Mouse (Mus musculus) intestine, embryonic 14.5 days (tissue): ENCODE data around the gene Gdf15. TPM values are rescaled to one million over a fixed set of nuclear protein-coding genes. Genes with fewer than 3 reads are reported as not detected.

ENCODE experiments used
- ATAC-seq: fragments of 200-750 bp; cut with Nextera tagmentation; replicated peaks from 2 replicates; pipeline ENCODE4 v1.8.0; 2017; ENCODE audit warnings: low read depth, moderate number of reproducible peaks, moderate TSS enrichment, moderate library complexity; ENCODE audit not compliant: low FRiP score, low TSS enrichment
- DNase-seq: peaks from one replicate; pipeline ENCODE4 v3.0.0-alpha.2; 2018; ENCODE audit warnings: low spot score
- H3K27ac ChIP-seq: fragments of 300-500 bp; sonication (generic); 2 replicates; pipeline ENCODE4 v1.5.1; 2014; ENCODE audit warnings: low read depth, mild to moderate bottlenecking, control low read depth
- H3K27me3 ChIP-seq: fragments of 300-500 bp; sonication (generic); replicated peaks from 2 replicates; pipeline ENCODE4 v1.6.1; 2014; ENCODE audit warnings: low read length, control low read depth; ENCODE audit not compliant: control insufficient read depth, insufficient read depth
- H3K36me3 ChIP-seq: fragments of 300-500 bp; sonication (generic); 2 replicates; pipeline ENCODE4 v1.6.1; 2014; ENCODE audit warnings: low read length, control low read depth; ENCODE audit not compliant: control insufficient read depth, insufficient read depth
- H3K4me1 ChIP-seq: fragments of 300-500 bp; sonication (generic); replicated peaks from 2 replicates; pipeline ENCODE4 v1.6.1; 2014; ENCODE audit warnings: low read length, control low read depth, mixed read lengths; ENCODE audit not compliant: control insufficient read depth, insufficient read depth
- H3K4me2 ChIP-seq: fragments of 300-500 bp; sonication (generic); 2 replicates; pipeline ENCODE4 v1.6.1; 2014; ENCODE audit warnings: low read length
- H3K4me3 ChIP-seq: fragments of 300-500 bp; sonication (generic); 2 replicates; pipeline ENCODE4 v1.5.1; 2014; ENCODE audit warnings: low read depth, low read length, control low read depth, mixed read lengths
- H3K9ac ChIP-seq: fragments of 300-500 bp; sonication (generic); 2 replicates; pipeline ENCODE4 v1.6.1; 2014; ENCODE audit warnings: mild to moderate bottlenecking, low read length
- H3K9me3 ChIP-seq: fragments of 300-500 bp; sonication (generic); 2 replicates; pipeline ENCODE4 v1.6.1; 2016; ENCODE audit warnings: low read length, control low read depth; ENCODE audit not compliant: control insufficient read depth
- WGBS: fragments of 180-500 bp; shearing (Covaris S2); extraction: QIAGEN DNeasy Blood & Tissue Kit; methylation state at CpG from one replicate; pipeline ENCODE4 v1.1.7; 2014; 5-methylcytosine and 5-hydroxymethylcytosine counted together
- polyA plus RNA-seq: library from polyadenylated mRNA; unstranded; fragments of >200 nt; fragmentation: Nextera tagmentation; extraction: Ambion mirVana; gene quantifications from 2 replicates; pipeline ENCODE4 v1.2.1, GENCODE M21; 2014

The Gdf15 gene
- polyA plus RNA-seq = 0.55 and 1.1 TPM in 2 replicates

GRCm38 (mm10) chr8:70632346-70632892 is at the start of gene Gdf15:
Gene Gdf15 (minus strand): TSS chr8:70632456.
- Histone ChIP-seq H3K4me1 (peaks cover 25% of the 10 kb centered on the region), H3K9me3 (no peaks in the 10 kb centered on the region), H3K9ac (no peak within 1 kb of the TSS), H3K27me3 (no peaks in the 10 kb centered on the region), H3K27ac (no peak within 1 kb of the TSS), H3K4me2 (peak within 1 kb of the TSS; percentile 71), H3K4me3 (peak within 1 kb of the TSS; percentile 23; the same call in 1 of the 2 replicates), H3K36me3 (no peaks in the 10 kb centered on the region)
- 67% methylated on average over 6 of the region's 6 CpGs for WGBS
- no peak for ATAC-seq
- DNase-seq = no peak

- Histone ChIP-seq H3K9ac (no peak overlapping the region), H3K9me3 (no peaks in the 10 kb centered on the region), H3K4me3 (no peak overlapping the region), H3K27ac (no peak overlapping the region), H3K4me1 (peaks cover 9% of the 10 kb centered on the region), H3K27me3 (no peaks in the 10 kb centered on the region), H3K4me2 (no peak overlapping the region), H3K36me3 (peaks cover 35% of the 10 kb centered on the region)
- DNase-seq (no peak), ATAC-seq (no peak)
- WGBS = 76% methylated on average over 3 of the region's 3 CpGs
Observed at GRCm38 (mm10) chr8:70681410-70681809, 49.2 kb upstream of the Gdf15 start.

GRCm38 (mm10) chr8:70680039-70680438 is 47.8 kb upstream of the Gdf15 start:
- WGBS = 64% methylated on average over 3 of the region's 3 CpGs
- Histone ChIP-seq H3K4me1 (peaks cover 9% of the 10 kb centered on the region), H3K9ac (no peak overlapping the region), H3K4me3 (no peak overlapping the region), H3K27ac (no peak overlapping the region), H3K36me3 (peaks cover 38% of the 10 kb centered on the region), H3K4me2 (no peak overlapping the region), H3K9me3 (no peaks in the 10 kb centered on the region), H3K27me3 (no peaks in the 10 kb centered on the region)
- no peak for ATAC-seq
- no peak for DNase-seq

GRCm38 (mm10) chr8:70679404-70679803 is 47.1 kb upstream of the Gdf15 start:
- Histone ChIP-seq H3K9ac (no peak overlapping the region), H3K36me3 (peaks cover 38% of the 10 kb centered on the region), H3K4me3 (no peak overlapping the region), H3K9me3 (no peaks in the 10 kb centered on the region), H3K4me1 (peaks cover 16% of the 10 kb centered on the region), H3K27ac (peak overlapping the region; percentile 22; the same call in 1 of the 2 replicates), H3K4me2 (no peak overlapping the region), H3K27me3 (no peaks in the 10 kb centered on the region)
- WGBS = 90% methylated on average over 4 of the region's 4 CpGs
- no peak for DNase-seq
- no peak for ATAC-seq

- no peak for ATAC-seq
- H3K27ac ChIP-seq = no peak overlapping the region
Observed at GRCm38 (mm10) chr8:70678679-70679078, 46.4 kb upstream of the Gdf15 start.

GRCm38 (mm10) chr8:70677451-70678080 is 45.3 kb upstream of the Gdf15 start:
- Histone ChIP-seq H3K4me2 (no peak overlapping the region), H3K27me3 (no peaks in the 10 kb centered on the region), H3K4me1 (peaks cover 22% of the 10 kb centered on the region), H3K9me3 (no peaks in the 10 kb centered on the region), H3K27ac (no peak overlapping the region), H3K4me3 (no peak overlapping the region), H3K9ac (no peak overlapping the region), H3K36me3 (peaks cover 38% of the 10 kb centered on the region)
- 93% methylated on average over 15 of the region's 15 CpGs for WGBS
- DNase-seq (no peak), ATAC-seq (no peak)

More at GRCm38 (mm10) chr8:70678679-70679078, 46.4 kb upstream of the Gdf15 start:
- Histone ChIP-seq H3K9ac (no peak overlapping the region), H3K27me3 (no peaks in the 10 kb centered on the region), H3K4me3 (no peak overlapping the region), H3K9me3 (no peaks in the 10 kb centered on the region), H3K4me2 (no peak overlapping the region), H3K36me3 (peaks cover 38% of the 10 kb centered on the region), H3K4me1 (peaks cover 21% of the 10 kb centered on the region)
- DNase-seq = no peak

- Histone ChIP-seq H3K4me2 (no peak overlapping the region), H3K9me3 (no peaks in the 10 kb centered on the region), H3K4me3 (no peak overlapping the region), H3K27me3 (no peaks in the 10 kb centered on the region), H3K4me1 (peaks cover 19% of the 10 kb centered on the region), H3K27ac (0 out of 2 replicates have a peak overlapping the region, but pooled peaks have one; percentile 14), H3K36me3 (peaks cover 36% of the 10 kb centered on the region), H3K9ac (no peak overlapping the region)
- DNase-seq = no peak
- WGBS = 89% methylated on average over 1 of the region's 1 CpGs
- ATAC-seq = no peak
Observed at GRCm38 (mm10) chr8:70675336-70675735, 43.1 kb upstream of the Gdf15 start.

GRCm38 (mm10) chr8:70674716-70675115 is 42.5 kb upstream of the Gdf15 start:
- 64% methylated on average over 4 of the region's 4 CpGs for WGBS
- no peak overlapping the region for H3K4me3 ChIP-seq
- no peaks in the 10 kb centered on the region for H3K9me3 ChIP-seq
- no peak for DNase-seq
- peak overlapping the region; percentile 73; the same call in 1 of the 2 replicates for H3K4me2 ChIP-seq
- 0 out of 2 replicates have a peak overlapping the region, but pooled peaks have one; percentile 14 for H3K27ac ChIP-seq
- H3K4me1 ChIP-seq = peaks cover 19% of the 10 kb centered on the region
- ATAC-seq = no peak
- no peaks in the 10 kb centered on the region for H3K27me3 ChIP-seq
- H3K36me3 ChIP-seq = peaks cover 31% of the 10 kb centered on the region
- H3K9ac ChIP-seq = no peak overlapping the region

GRCm38 (mm10) chr8:70674109-70674508 is 41.9 kb upstream of the Gdf15 start:
- WGBS = 67% methylated on average over 3 of the region's 3 CpGs
- Histone ChIP-seq H3K4me1 (peaks cover 19% of the 10 kb centered on the region), H3K9me3 (no peaks in the 10 kb centered on the region), H3K27me3 (no peaks in the 10 kb centered on the region), H3K27ac (peak overlapping the region; percentile 93), H3K9ac (peak overlapping the region; percentile 66), H3K4me2 (peak overlapping the region; percentile 73), H3K4me3 (peak overlapping the region; percentile 53), H3K36me3 (peaks cover 25% of the 10 kb centered on the region)
- DNase-seq (no peak), ATAC-seq (no peak)
